Mouse (Mus musculus) forelimb bud, embryonic 11.5 days (tissue): ENCODE data around the gene Il2rb.

ENCODE experiments used
- DNase-seq: peaks from one replicate; pipeline ENCODE4 v3.0.0-alpha.2; 2012; ENCODE audit warnings: low read depth, low spot score

Il2rb gene

GRCm38 (mm10) chr15:78481448-78482000 is 13.5 kb downstream of the Il2rb start:
- no peak for DNase-seq

DNA sequence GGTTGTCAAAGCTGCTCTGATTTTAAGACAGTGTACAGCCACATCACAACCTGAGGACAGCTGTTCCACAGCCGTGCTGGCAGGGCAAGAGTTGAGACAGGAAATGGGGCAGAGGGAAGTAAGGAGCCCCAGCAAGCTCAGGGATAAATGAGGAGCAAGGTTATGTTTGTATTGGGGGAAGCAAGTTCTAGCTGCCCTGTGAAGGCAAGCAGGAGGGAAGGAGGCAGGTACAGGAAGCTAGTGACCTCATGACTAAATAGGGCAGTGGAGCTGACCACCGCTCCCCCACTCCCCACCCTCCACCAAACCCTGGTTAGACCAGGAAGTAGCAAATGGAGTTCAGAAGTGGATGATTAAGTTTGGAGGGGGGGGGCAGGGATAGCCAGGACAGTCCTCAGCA is 14.1 kb downstream of the Il2rb start:
- no peak for DNase-seq

GRCm38 (mm10) chr15:78480111-78480510 is 15.0 kb downstream of the Il2rb start:
- no peak for DNase-seq

- no peak for DNase-seq
Measured at GRCm38 (mm10) chr15:78479470-78479869, 15.6 kb downstream of the Il2rb start.

DNA sequence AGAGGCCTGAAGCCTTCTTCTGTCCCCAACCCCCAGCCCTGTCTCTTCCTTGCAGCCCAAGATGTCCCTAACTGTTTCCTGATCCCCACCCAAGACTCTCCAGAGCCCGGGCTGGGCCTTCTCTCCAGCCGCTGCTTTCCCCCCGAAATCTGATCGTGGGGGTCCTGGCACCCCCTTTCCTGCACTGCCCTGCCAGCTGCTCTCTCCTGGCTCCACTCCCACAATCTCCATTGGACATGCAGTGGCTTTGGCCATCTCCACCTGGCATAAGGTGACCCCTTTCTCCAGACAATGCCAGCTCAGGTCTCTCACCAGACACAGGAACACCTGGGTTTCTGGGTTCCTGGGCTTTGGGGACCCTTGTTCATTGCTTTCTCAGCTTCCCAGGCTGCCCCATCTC is 17.0 kb downstream of the Il2rb start:
- DNase-seq = no peak

DNA sequence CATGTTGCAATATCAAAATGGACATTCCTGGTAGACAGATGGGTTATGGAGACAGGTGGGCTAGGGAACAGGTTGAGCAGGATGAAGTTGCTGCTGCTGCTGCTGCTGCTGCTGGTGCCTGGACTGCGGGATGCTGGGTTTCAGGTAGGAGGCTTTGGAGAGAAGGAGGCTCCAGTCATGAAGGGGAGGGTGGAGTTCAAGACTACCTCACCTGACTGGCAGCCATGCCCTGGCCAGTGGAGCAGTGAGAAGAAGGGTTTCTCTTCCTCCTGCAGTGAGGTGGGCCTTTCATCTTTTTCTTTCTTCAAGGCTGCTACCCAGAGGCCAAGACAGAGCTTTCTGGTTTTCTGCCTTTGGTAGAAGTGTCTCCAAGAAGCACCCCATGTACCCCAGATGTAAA is 18.2 kb downstream of the Il2rb start:
- no peak for DNase-seq

DNA sequence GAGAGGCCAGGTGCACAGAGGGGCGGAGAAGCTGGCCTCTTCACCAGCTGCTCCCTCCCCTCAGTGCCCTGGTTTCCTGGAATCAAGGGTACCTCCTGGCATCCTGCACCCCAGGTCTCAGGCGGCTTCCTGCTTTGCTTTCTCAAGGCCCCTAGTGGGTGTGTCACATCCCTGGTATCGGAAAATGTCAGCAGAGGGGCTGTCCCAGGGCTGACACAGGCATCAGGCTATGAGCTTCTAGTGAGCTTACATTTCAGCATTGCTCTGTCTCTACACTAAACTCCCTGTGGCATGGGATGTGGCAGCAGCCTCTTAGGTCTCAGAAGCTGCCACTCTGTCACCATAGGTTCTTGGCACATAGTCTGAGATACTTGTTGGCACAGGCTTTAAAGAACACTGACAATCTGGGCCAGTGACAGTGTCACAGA is 19.5 kb downstream of the Il2rb start:
- no peak for DNase-seq

- DNase-seq = no peak
Measured at GRCm38 (mm10) chr15:78473442-78473841, 21.6 kb downstream of the Il2rb start.

DNA sequence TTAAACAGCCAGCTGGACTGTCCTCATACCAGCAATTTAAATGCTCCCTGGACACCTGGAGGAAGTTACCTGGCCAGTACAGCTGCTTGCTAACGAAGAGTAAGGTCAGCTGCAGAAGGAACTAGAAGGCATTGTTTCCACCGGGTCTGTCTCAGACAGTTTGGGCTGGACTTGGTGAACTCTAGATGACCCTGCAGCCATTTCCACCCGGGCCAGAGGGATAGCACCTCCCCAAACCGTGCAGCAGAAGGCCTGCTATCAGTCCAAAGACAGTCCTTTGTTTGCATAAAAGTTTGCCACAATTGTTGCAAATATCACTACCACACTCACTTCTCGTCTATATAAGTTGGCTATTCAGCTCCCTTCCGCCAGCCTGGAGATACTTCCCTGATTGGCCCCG is 23.2 kb downstream of the Il2rb start:
- DNase-seq = no peak

DNA sequence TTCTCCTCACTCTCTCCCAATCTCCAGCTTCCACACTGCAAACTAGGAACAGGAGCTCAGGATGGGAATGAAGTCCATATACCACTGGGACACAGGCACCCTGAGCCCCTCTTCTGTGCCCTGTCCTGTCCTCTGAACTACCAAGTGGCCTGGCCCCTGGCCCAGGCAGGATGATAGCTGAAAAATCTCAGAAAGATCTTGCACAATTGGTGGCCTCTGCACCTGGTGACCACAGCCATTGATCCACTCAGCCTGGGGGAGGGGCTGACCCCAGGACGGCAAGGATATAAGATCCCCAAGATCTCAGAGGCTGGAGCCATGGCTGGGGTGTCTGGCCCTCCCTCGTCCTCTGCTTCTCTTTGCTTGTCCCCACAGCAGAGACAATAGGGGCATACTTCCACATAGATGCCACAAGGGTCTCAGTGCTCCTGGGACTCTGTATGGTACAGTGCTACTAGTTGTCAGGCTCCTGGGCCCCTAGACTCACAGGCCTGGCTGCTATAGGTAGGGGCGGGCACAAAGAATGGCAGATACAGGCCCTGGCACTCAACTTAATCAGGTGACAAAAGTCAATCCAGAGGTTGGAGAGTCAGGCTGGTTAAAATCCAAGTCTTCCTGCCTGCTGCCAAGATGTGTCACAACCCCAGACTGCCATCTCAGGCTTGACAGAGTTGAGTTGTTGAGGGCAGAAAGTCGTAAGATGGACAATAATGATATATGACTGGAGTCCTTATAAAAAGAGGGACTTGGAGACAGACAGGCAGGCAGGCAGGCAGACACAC is 24.4 kb downstream of the Il2rb start:
- no peak for DNase-seq

DNA sequence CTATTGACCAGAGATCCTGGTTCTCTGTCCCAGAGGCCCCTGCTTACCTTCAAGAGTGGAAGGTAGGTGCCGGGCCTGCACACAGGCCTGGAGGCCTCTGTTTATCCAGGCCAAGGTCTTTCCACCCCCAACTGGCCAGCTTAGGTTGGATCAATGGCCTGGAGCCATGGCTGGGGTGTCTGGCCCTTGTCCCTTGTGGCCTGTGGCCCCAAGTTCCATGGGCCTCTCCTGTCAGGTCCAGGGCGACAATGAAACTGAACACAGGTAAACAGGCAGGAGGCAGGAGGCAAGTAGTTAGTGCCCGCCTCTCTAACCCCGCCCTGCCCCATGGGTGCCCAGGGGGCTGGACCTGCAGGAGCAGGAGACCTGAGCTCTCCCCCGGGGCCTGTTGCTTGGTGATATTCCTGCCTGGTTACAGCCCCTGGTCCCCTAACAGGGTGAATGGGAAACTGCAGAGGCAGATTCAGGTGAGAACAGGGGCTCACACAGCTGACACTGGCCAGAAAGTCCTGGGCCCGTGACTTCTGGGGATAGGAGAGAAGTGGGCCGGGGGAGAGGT is 26.6 kb downstream of the Il2rb start, which contains the start of gene Tmprss6:
Tmprss6 (minus strand) TSS at position 256 of the 559 bp plus-strand sequence.
- no peak for DNase-seq

DNA sequence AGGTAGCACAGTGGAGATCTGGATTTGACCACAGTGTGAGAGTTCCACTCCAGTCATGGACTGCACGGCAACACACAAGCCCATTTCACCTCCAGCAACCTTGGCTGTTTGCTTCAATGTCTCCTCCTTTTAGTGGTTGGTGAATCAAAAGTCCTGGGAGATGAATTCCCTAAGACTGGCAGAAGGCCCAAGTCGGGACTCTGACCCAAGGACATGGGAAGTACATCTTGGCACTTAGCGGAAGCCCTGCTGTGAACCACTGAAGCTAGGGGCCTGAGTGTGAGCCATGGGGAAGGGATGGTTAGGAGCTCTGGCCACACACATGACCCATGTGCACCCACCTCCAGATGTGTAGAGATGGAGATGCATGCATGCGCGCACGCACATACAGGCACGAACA is 27.5 kb downstream of the Il2rb start:
- no peak for DNase-seq

- no peak for DNase-seq
Measured at GRCm38 (mm10) chr15:78466809-78467208, 28.3 kb downstream of the Il2rb start.

DNA sequence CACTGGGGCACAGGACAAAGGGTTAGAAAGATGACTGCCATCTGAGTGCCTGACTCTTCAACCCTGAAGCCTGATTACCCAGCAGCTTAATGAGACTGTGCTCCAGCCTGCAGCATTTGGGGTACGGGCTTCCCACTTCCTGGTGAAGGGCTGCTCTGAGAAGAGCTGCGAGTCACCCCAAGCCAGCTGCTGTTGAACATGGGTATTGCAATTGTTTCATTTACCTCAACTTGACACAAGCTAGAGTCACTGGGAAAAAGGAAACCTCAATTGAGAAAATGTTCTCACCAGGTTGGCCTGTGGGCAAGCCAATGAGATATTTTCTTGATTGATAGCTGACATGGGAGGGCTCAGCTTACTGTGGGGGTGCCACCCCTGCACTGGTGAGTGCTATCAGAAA is 32.1 kb downstream of the Il2rb start:
- DNase-seq = no peak

GRCm38 (mm10) chr15:78457193-78457592 is 37.9 kb downstream of the Il2rb start:
- DNase-seq = no peak

GRCm38 (mm10) chr15:78456051-78456450 is 39.0 kb downstream of the Il2rb start:
- no peak for DNase-seq

GRCm38 (mm10) chr15:78455168-78455567 is 39.9 kb downstream of the Il2rb start:
- DNase-seq = no peak

GRCm38 (mm10) chr15:78452929-78453328 is 42.1 kb downstream of the Il2rb start:
- DNase-seq = no peak

- no peak for DNase-seq
Measured at GRCm38 (mm10) chr15:78451201-78451600, 43.9 kb downstream of the Il2rb start.

- no peak for DNase-seq
Measured at GRCm38 (mm10) chr15:78450419-78450768, 44.7 kb downstream of the Il2rb start.

- DNase-seq = peak; percentile 40
Measured at GRCm38 (mm10) chr15:78449694-78450418, 45.2 kb downstream of the Il2rb start.

GRCm38 (mm10) chr15:78449131-78449530 is 45.9 kb downstream of the Il2rb start:
- DNase-seq = no peak
